Mouse (Mus musculus): ENCODE measurements around the gene Fibcd1. TPM values are rescaled to one million over a fixed set of nuclear protein-coding genes. Genes with fewer than 3 reads are reported as not detected.

Fibcd1 gene
- polyA plus RNA-seq, 1 experiment from 2014 or later = 0.70 TPM

- Histone ChIP-seq H3K9ac (ENCODE audit: low read depth, low read length) (peak overlapping the region; percentile 65), H3K4me2 (ENCODE audit: low read depth, low read length) (peak overlapping the region; percentile 99), H3K27me3 (replicated peaks; ENCODE audit: control insufficient read depth, insufficient read depth, low read length) (peaks cover 35% of the 10 kb centered on the region), H3K36me3 (ENCODE audit: control insufficient read depth, insufficient read depth, low read length) (no peaks in the 10 kb centered on the region), H3K4me1 (ENCODE audit: control insufficient read depth, insufficient read depth, low read length) (peaks cover 16% of the 10 kb centered on the region), H3K27ac (ENCODE audit: low read length) (no peak overlapping the region), H3K9me3 (ENCODE audit: control insufficient read depth, low read length) (no peaks in the 10 kb centered on the region), H3K4me3 (ENCODE audit: low read length) (peak overlapping the region; percentile 62)
- ATAC-seq = no peak
- WGBS = 1% methylated on average over 25 of the region's 26 CpGs
These were observed 301 bp downstream of the Fibcd1 start for GRCm38 (mm10) chr2:31845512-31845895.

- peaks cover 35% of the 10 kb centered on the region for H3K27me3 ChIP-seq (replicated peaks; ENCODE audit: control insufficient read depth, insufficient read depth, low read length)
- H3K4me1 ChIP-seq (ENCODE audit: control insufficient read depth, insufficient read depth, low read length) = peaks cover 16% of the 10 kb centered on the region
- no peak overlapping the region for H3K4me3 ChIP-seq (ENCODE audit: low read length)
- ATAC-seq = no peak
- 6% methylated on average over 10 of the region's 10 CpGs for WGBS
- no peak overlapping the region for H3K9ac ChIP-seq (ENCODE audit: low read depth, low read length)
- H3K4me2 ChIP-seq (ENCODE audit: low read depth, low read length) = no peak overlapping the region
- no peaks in the 10 kb centered on the region for H3K36me3 ChIP-seq (ENCODE audit: control insufficient read depth, insufficient read depth, low read length)
- H3K9me3 ChIP-seq (ENCODE audit: control insufficient read depth, low read length) = no peaks in the 10 kb centered on the region
- H3K27ac ChIP-seq (ENCODE audit: low read length) = no peak overlapping the region
These were observed 1.1 kb downstream of the Fibcd1 start for GRCm38 (mm10) chr2:31844729-31845136.

GRCm38 (mm10) chr2:31838868-31839267 is 6.9 kb downstream of the Fibcd1 start:
- WGBS = 45% methylated on average over 1 of the region's 1 CpGs
- no peak overlapping the region for H3K9ac ChIP-seq (ENCODE audit: low read depth, low read length)
- H3K27ac ChIP-seq (ENCODE audit: low read length) = no peak overlapping the region

GRCm38 (mm10) chr2:31836985-31837384 is 8.8 kb downstream of the Fibcd1 start:
- WGBS = 31% methylated on average over 6 of the region's 6 CpGs
- H3K4me1 ChIP-seq (ENCODE audit: control insufficient read depth, insufficient read depth, low read length) = peaks cover 3% of the 10 kb centered on the region; the same call in 1 of the 2 replicates
- no peaks in the 10 kb centered on the region for H3K9me3 ChIP-seq (ENCODE audit: control insufficient read depth, low read length)
- H3K9ac ChIP-seq (ENCODE audit: low read depth, low read length) = no peak overlapping the region
- H3K27me3 ChIP-seq (replicated peaks; ENCODE audit: control insufficient read depth, insufficient read depth, low read length) = no peaks in the 10 kb centered on the region
- H3K4me2 ChIP-seq (ENCODE audit: low read depth, low read length) = no peak overlapping the region
- H3K36me3 ChIP-seq (ENCODE audit: control insufficient read depth, insufficient read depth, low read length) = no peaks in the 10 kb centered on the region
- no peak overlapping the region for H3K4me3 ChIP-seq (ENCODE audit: low read length)
- no peak for ATAC-seq
- no peak overlapping the region for H3K27ac ChIP-seq (ENCODE audit: low read length)

More at GRCm38 (mm10) chr2:31838868-31839267, 6.9 kb downstream of the Fibcd1 start:
- peak; percentile 57 for ATAC-seq
- Histone ChIP-seq H3K9me3 (ENCODE audit: control insufficient read depth, low read length) (no peaks in the 10 kb centered on the region), H3K4me3 (ENCODE audit: low read length) (no peak overlapping the region), H3K27me3 (replicated peaks; ENCODE audit: control insufficient read depth, insufficient read depth, low read length) (peaks cover 2% of the 10 kb centered on the region), H3K4me2 (ENCODE audit: low read depth, low read length) (no peak overlapping the region), H3K4me1 (ENCODE audit: control insufficient read depth, insufficient read depth, low read length) (peaks cover 3% of the 10 kb centered on the region; the same call in 1 of the 2 replicates), H3K36me3 (ENCODE audit: control insufficient read depth, insufficient read depth, low read length) (no peaks in the 10 kb centered on the region)

GRCm38 (mm10) chr2:31836091-31836490 is 9.7 kb downstream of the Fibcd1 start:
- Histone ChIP-seq H3K27ac (ENCODE audit: low read length) (no peak overlapping the region), H3K9me3 (ENCODE audit: control insufficient read depth, low read length) (no peaks in the 10 kb centered on the region), H3K9ac (ENCODE audit: low read depth, low read length) (no peak overlapping the region), H3K4me3 (ENCODE audit: low read length) (no peak overlapping the region), H3K36me3 (ENCODE audit: control insufficient read depth, insufficient read depth, low read length) (no peaks in the 10 kb centered on the region), H3K4me2 (ENCODE audit: low read depth, low read length) (no peak overlapping the region), H3K4me1 (ENCODE audit: control insufficient read depth, insufficient read depth, low read length) (peaks cover 3% of the 10 kb centered on the region; the same call in 1 of the 2 replicates), H3K27me3 (replicated peaks; ENCODE audit: control insufficient read depth, insufficient read depth, low read length) (no peaks in the 10 kb centered on the region)
- WGBS = 54% methylated on average over 10 of the region's 10 CpGs
- ATAC-seq = no peak

GRCm38 (mm10) chr2:31828311-31828825 is 17.4 kb downstream of the Fibcd1 start:
- no peak for ATAC-seq
- WGBS = 24% methylated on average over 4 of the region's 4 CpGs

GRCm38 (mm10) chr2:31827877-31828276 is 17.9 kb downstream of the Fibcd1 start:
- 37% methylated on average over 7 of the region's 7 CpGs for WGBS

More at GRCm38 (mm10) chr2:31828311-31828825, 17.4 kb downstream of the Fibcd1 start:
- H3K27ac ChIP-seq (ENCODE audit: low read length) = no peak overlapping the region
- no peak overlapping the region for H3K4me2 ChIP-seq (ENCODE audit: low read depth, low read length)
- 0 out of 2 replicates have a peak overlapping the region, but pooled peaks have one; percentile 7 for H3K9ac ChIP-seq (ENCODE audit: low read depth, low read length)
- H3K36me3 ChIP-seq (ENCODE audit: control insufficient read depth, insufficient read depth, low read length) = no peaks in the 10 kb centered on the region
- H3K4me3 ChIP-seq (ENCODE audit: low read length) = no peak overlapping the region
- no peaks in the 10 kb centered on the region for H3K9me3 ChIP-seq (ENCODE audit: control insufficient read depth, low read length)
- H3K27me3 ChIP-seq (replicated peaks; ENCODE audit: control insufficient read depth, insufficient read depth, low read length) = no peaks in the 10 kb centered on the region; the same call in 1 of the 2 replicates
- 0 out of 2 replicates have a peak, but pooled peaks cover 7% of the 10 kb centered on the region for H3K4me1 ChIP-seq (ENCODE audit: control insufficient read depth, insufficient read depth, low read length)

GRCm38 (mm10) chr2:31826094-31827085 is 19.4 kb downstream of the Fibcd1 start:
- H3K4me3 ChIP-seq (ENCODE audit: low read length) = no peak overlapping the region
- peaks cover 15% of the 10 kb centered on the region; the same call in 1 of the 2 replicates for H3K4me1 ChIP-seq (ENCODE audit: control insufficient read depth, insufficient read depth, low read length)
- no peak overlapping the region for H3K4me2 ChIP-seq (ENCODE audit: low read depth, low read length)
- H3K27me3 ChIP-seq (replicated peaks; ENCODE audit: control insufficient read depth, insufficient read depth, low read length) = no peaks in the 10 kb centered on the region; the same call in 1 of the 2 replicates
- 76% methylated on average over 14 of the region's 14 CpGs for WGBS
- ATAC-seq = no peak
- no peaks in the 10 kb centered on the region for H3K36me3 ChIP-seq (ENCODE audit: control insufficient read depth, insufficient read depth, low read length)
- no peak overlapping the region for H3K27ac ChIP-seq (ENCODE audit: low read length)
- H3K9ac ChIP-seq (ENCODE audit: low read depth, low read length) = no peak overlapping the region
- H3K9me3 ChIP-seq (ENCODE audit: control insufficient read depth, low read length) = no peaks in the 10 kb centered on the region

More at GRCm38 (mm10) chr2:31827877-31828276, 17.9 kb downstream of the Fibcd1 start:
- Histone ChIP-seq H3K9me3 (ENCODE audit: control insufficient read depth, low read length) (no peaks in the 10 kb centered on the region), H3K4me3 (ENCODE audit: low read length) (no peak overlapping the region), H3K27me3 (replicated peaks; ENCODE audit: control insufficient read depth, insufficient read depth, low read length) (no peaks in the 10 kb centered on the region; the same call in 1 of the 2 replicates), H3K4me1 (ENCODE audit: control insufficient read depth, insufficient read depth, low read length) (peaks cover 8% of the 10 kb centered on the region; the same call in 1 of the 2 replicates), H3K4me2 (ENCODE audit: low read depth, low read length) (no peak overlapping the region), H3K27ac (ENCODE audit: low read length) (no peak overlapping the region), H3K36me3 (ENCODE audit: control insufficient read depth, insufficient read depth, low read length) (no peaks in the 10 kb centered on the region), H3K9ac (ENCODE audit: low read depth, low read length) (0 out of 2 replicates have a peak overlapping the region, but pooled peaks have one; percentile 7)
- ATAC-seq = no peak

GRCm38 (mm10) chr2:31825469-31825911 is 20.3 kb downstream of the Fibcd1 start:
- no peaks in the 10 kb centered on the region for H3K9me3 ChIP-seq (ENCODE audit: control insufficient read depth, low read length)
- 67% methylated on average over 16 of the region's 16 CpGs for WGBS
- no peak for ATAC-seq
- no peak overlapping the region for H3K9ac ChIP-seq (ENCODE audit: low read depth, low read length)
- peaks cover 15% of the 10 kb centered on the region; the same call in 1 of the 2 replicates for H3K4me1 ChIP-seq (ENCODE audit: control insufficient read depth, insufficient read depth, low read length)
- H3K27me3 ChIP-seq (replicated peaks; ENCODE audit: control insufficient read depth, insufficient read depth, low read length) = no peaks in the 10 kb centered on the region
- H3K4me3 ChIP-seq (ENCODE audit: low read length) = no peak overlapping the region
- no peaks in the 10 kb centered on the region for H3K36me3 ChIP-seq (ENCODE audit: control insufficient read depth, insufficient read depth, low read length)
- no peak overlapping the region for H3K27ac ChIP-seq (ENCODE audit: low read length)
- H3K4me2 ChIP-seq (ENCODE audit: low read depth, low read length) = no peak overlapping the region
